Mouse (Mus musculus): Measurements from ENCODE around the gene Catsperz. TPM values are rescaled to one million over a fixed set of nuclear protein-coding genes. Genes with fewer than 3 reads are reported as not detected.

Gene Catsperz
- total RNA-seq, 1 experiment, result 14.9 TPM

- no peak overlapping the region for H3K27ac ChIP-seq (ENCODE audit: insufficient read depth, low read depth, low read length, poor library complexity, severe bottlenecking)
- TF ChIP-seq ZNF384 (IDR thresholded peaks at IDR 0.05; ENCODE audit: low read depth, low read length) (no peak), ZC3H11A (IDR thresholded peaks at IDR 0.05; ENCODE audit: borderline replicate concordance, low read depth, low read length) (0 out of 2 replicates have a peak, but pooled peaks have one; percentile 15)
- H3K9ac ChIP-seq (ENCODE audit: insufficient read depth, low read depth, low read length, poor library complexity, severe bottlenecking), result peak overlapping the region; percentile 28; the same call in 1 of the 2 replicates
- peak overlapping the region; percentile 35 to 42 for H3K4me3 ChIP-seq (ENCODE audit: insufficient read depth in 1 of 2, low read depth in 1 of 2, low read length in 2 of 2, poor library complexity in 1 of 2, severe bottlenecking in 1 of 2)
- in situ Hi-C loops (cut with MboI; ENCODE audit: low sequenced_read_pairs in 2 of 2, unreplicated experiment in 2 of 2), result no loop called here
- DNase-seq (ENCODE audit: low read depth, low spot score), result peak; percentile 61
- H3K36me3 ChIP-seq (ENCODE audit: control insufficient read depth, insufficient read depth, low read length, poor library complexity, severe bottlenecking), result peaks cover 2% of the 10 kb centered on the region; the same call in 1 of the 2 replicates
- no peaks in the 10 kb centered on the region for H3K9me3 ChIP-seq (ENCODE audit: control insufficient read depth, insufficient read depth, low read depth, low read length)
- H3K4me1 ChIP-seq (ENCODE audit: control insufficient read depth in 2 of 2, insufficient read depth in 2 of 2, low read length in 2 of 2, poor library complexity in 1 of 2), result peaks cover 3 to 19% of the 10 kb centered on the region in 2 experiments; a peak in 3 of 4 replicates
Observed at GRCm38 (mm10) chr19:6924461-6925306, 496 bp downstream of the Catsperz start.

- Histone ChIP-seq H3K9me3 (ENCODE audit: control insufficient read depth, insufficient read depth, low read depth, low read length) (no peaks in the 10 kb centered on the region), H3K4me3 (ENCODE audit: insufficient read depth in 1 of 2, low read depth in 1 of 2, low read length in 2 of 2, poor library complexity in 1 of 2, severe bottlenecking in 1 of 2) (no peak overlapping the region), H3K36me3 (ENCODE audit: control insufficient read depth, insufficient read depth, low read length, poor library complexity, severe bottlenecking) (peaks cover 2% of the 10 kb centered on the region; the same call in 1 of the 2 replicates), H3K27ac (ENCODE audit: insufficient read depth, low read depth, low read length, poor library complexity, severe bottlenecking) (no peak overlapping the region), H3K9ac (ENCODE audit: insufficient read depth, low read depth, low read length, poor library complexity, severe bottlenecking) (no peak overlapping the region), H3K4me1 (ENCODE audit: control insufficient read depth in 2 of 2, insufficient read depth in 2 of 2, low read length in 2 of 2, poor library complexity in 1 of 2) (peaks cover 3 to 19% of the 10 kb centered on the region in 2 experiments; a peak in 3 of 4 replicates)
- TF ChIP-seq MAFK (IDR thresholded peaks at IDR 0.05; ENCODE audit: insufficient read depth, low read depth, low read length) (no peak), HCFC1 (IDR thresholded peaks at IDR 0.05; ENCODE audit: borderline replicate concordance, insufficient read depth, low read length) (no peak), CHD2 (IDR thresholded peaks at IDR 0.05; ENCODE audit: low read depth, low read length) (no peak), ZC3H11A (IDR thresholded peaks at IDR 0.05; ENCODE audit: borderline replicate concordance, low read depth, low read length) (no peak), ZNF384 (IDR thresholded peaks at IDR 0.05; ENCODE audit: low read depth, low read length) (no peak)
- DNase-seq (ENCODE audit: low read depth, low spot score), result no peak
- in situ Hi-C loops (cut with MboI; ENCODE audit: low sequenced_read_pairs in 2 of 2, unreplicated experiment in 2 of 2), result no loop called here
Observed at GRCm38 (mm10) chr19:6922901-6923735, 2.1 kb downstream of the Catsperz start.

GRCm38 (mm10) chr19:6921647-6922567 is 3.3 kb downstream of the Catsperz start, which contains the start of gene Esrra:
Gene Esrra, minus strand, starts transcription at chr19:6921813.
- in situ Hi-C loops (cut with MboI; ENCODE audit: low sequenced_read_pairs in 2 of 2, unreplicated experiment in 2 of 2), result no loop called here
- DNase-seq (ENCODE audit: low read depth, low spot score), result peak; percentile 100
- TF ChIP-seq ZC3H11A (IDR thresholded peaks at IDR 0.05; ENCODE audit: borderline replicate concordance, low read depth, low read length) (no peak), CHD2 (IDR thresholded peaks at IDR 0.05; ENCODE audit: low read depth, low read length) (no peak), ZNF384 (IDR thresholded peaks at IDR 0.05; ENCODE audit: low read depth, low read length) (no peak), MAFK (IDR thresholded peaks at IDR 0.05; ENCODE audit: insufficient read depth, low read depth, low read length) (0 out of 2 replicates have a peak, but pooled peaks have one; percentile 19), HCFC1 (IDR thresholded peaks at IDR 0.05; ENCODE audit: borderline replicate concordance, insufficient read depth, low read length) (no peak; the same call in 1 of the 2 replicates)
- Histone ChIP-seq H3K9ac (ENCODE audit: insufficient read depth, low read depth, low read length, poor library complexity, severe bottlenecking) (peak within 1 kb of the TSS; percentile 83), H3K4me1 (ENCODE audit: control insufficient read depth in 2 of 2, insufficient read depth in 2 of 2, low read length in 2 of 2, poor library complexity in 1 of 2) (peaks cover 3 to 17% of the 10 kb centered on the region in 2 experiments; a peak in 3 of 4 replicates), H3K36me3 (ENCODE audit: control insufficient read depth, insufficient read depth, low read length, poor library complexity, severe bottlenecking) (peaks cover 2% of the 10 kb centered on the region; the same call in 1 of the 2 replicates), H3K4me3 (ENCODE audit: insufficient read depth in 1 of 2, low read depth in 1 of 2, low read length in 2 of 2, poor library complexity in 1 of 2, severe bottlenecking in 1 of 2) (peak within 1 kb of the TSS; percentile 72 to 83), H3K9me3 (ENCODE audit: control insufficient read depth, insufficient read depth, low read depth, low read length) (no peaks in the 10 kb centered on the region), H3K27ac (ENCODE audit: insufficient read depth, low read depth, low read length, poor library complexity, severe bottlenecking) (peak within 1 kb of the TSS; percentile 77)

Measured in ES-E14 (cell line).